Mouse (Mus musculus) heart, postnatal 36 days (tissue): ENCODE data around the gene Gm21936. TPM values are rescaled to one million over a fixed set of nuclear protein-coding genes. Genes with fewer than 3 reads are reported as not detected.
"Not testable (repeated sequence)": the region's sequence is repeated elsewhere in the genome, so short reads cannot be mapped to it uniquely, and the experiment has no call there.

Source experiments
- DNase-seq, 2 experiments: peaks; one replicate each; pipeline ENCODE4 v3.0.0; 2021 to 2022
- intact Hi-C: fragments of 180-260 bp; cut with DNase I; formaldehyde crosslinking; loops from one replicate; pipeline ENCODE4 v1.15.1; 2025
- total RNA-seq, 2 experiments: library from RNA; stranded (reverse); gene quantifications; 2 replicates each; pipeline ENCODE4 v1.2.3; 2021

Gene Gm21936
- not detected for total RNA-seq

GRCm38 (mm10) chr12:87795212-87795611, at the start of gene Gm21936:
Gm21936 (plus strand) TSS chr12:87795512.
- intact Hi-C loops, DNase-seq: not testable (repeated sequence)

- DNase-seq, intact Hi-C loops: not testable (repeated sequence)
Measured at GRCm38 (mm10) chr12:87775655-87776054, 19.7 kb upstream of the Gm21936 start, which contains the start of gene Gm21319. Gm21319 (minus strand) TSS chr12:87775755.

GRCm38 (mm10) chr12:87797971-87798370, 2.7 kb downstream of the Gm21936 start:
- DNase-seq, intact Hi-C loops: not testable (repeated sequence)

GRCm38 (mm10) chr12:87816277-87816676, 21.0 kb downstream of the Gm21936 start, which contains the start of gene BB287469:
BB287469 (plus strand) TSS chr12:87816577.
- DNase-seq, intact Hi-C loops: not testable (repeated sequence)

GRCm38 (mm10) chr12:87842239-87842638, 46.9 kb downstream of the Gm21936 start, which contains the start of gene Gm2001:
Gm2001 (minus strand) TSS chr12:87842339.
- intact Hi-C loops, DNase-seq: not testable (repeated sequence)

Other genes with a start within 250 kb of the Gm21936 start
- not detected for gene Oog1, start 192.8 kb upstream of the Gm21936 start, total RNA-seq
- not detected for gene Gm4027, start 176.6 kb upstream of the Gm21936 start, total RNA-seq
- not detected for gene Gm16381, start 150.9 kb upstream of the Gm21936 start, total RNA-seq
- not detected for gene Gm21319, start 19.8 kb upstream of the Gm21936 start, total RNA-seq
- gene BB287469, start 21.1 kb downstream of the Gm21936 start, total RNA-seq, result not detected
- not detected for gene Gm2001, start 46.8 kb downstream of the Gm21936 start, total RNA-seq
- not detected for gene Gm2016, start 78.6 kb downstream of the Gm21936 start, total RNA-seq
- gene Gm2022, start 99.9 kb downstream of the Gm21936 start, total RNA-seq, result not detected
- gene Gm2035, start 124.3 kb downstream of the Gm21936 start, total RNA-seq, result not detected
- not detected for gene Gm2042, start 158.6 kb downstream of the Gm21936 start, total RNA-seq
- gene Gm2075, start 216.3 kb downstream of the Gm21936 start, total RNA-seq, result not detected
- gene Gm6803, start 223.3 kb downstream of the Gm21936 start, total RNA-seq, result not detected
- not detected for gene Gm2056, start 231.5 kb downstream of the Gm21936 start, total RNA-seq